Mouse (Mus musculus): ENCODE results near the gene N4bp3.
"Not testable (repeated sequence)": the region's sequence is repeated elsewhere in the genome, so short reads cannot be mapped to it uniquely, and the experiment has no call there.

N4bp3 gene

GRCm38 (mm10) chr11:51650691-51651515, at the start of gene N4bp3, which contains the start of gene D930048N14Rik:
Gene N4bp3 (minus strand): TSS chr11:51650842.
Gene D930048N14Rik (plus strand): TSS chr11:51650954.
- DNase-seq, result peak; percentile 32

GRCm38 (mm10) chr11:51694984-51695383, 44.3 kb upstream of the N4bp3 start:
- no peak for DNase-seq

GRCm38 (mm10) chr11:51690597-51690996, 40.0 kb upstream of the N4bp3 start:
- not testable (repeated sequence) for DNase-seq

DNA sequence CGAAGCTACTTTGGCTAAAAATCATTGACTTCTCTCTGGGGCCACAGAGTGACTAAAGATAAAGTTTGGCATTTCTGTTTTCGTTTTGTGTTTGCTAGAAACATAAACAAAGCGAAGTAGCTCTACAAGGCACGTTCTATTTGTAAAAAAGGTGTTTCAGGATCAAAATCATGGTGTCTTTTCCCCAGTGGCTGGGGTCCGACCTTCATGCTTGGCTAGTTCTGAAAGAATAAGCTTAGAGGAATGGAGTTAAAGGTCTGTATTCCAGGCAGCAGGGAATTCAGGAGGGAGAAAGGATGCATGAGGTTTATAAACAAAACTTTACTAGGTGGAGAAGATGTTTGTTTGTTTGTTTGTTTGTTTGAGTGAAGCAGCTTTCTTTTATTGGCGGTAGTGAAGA, 38.7 kb upstream of the N4bp3 start:
- DNase-seq, result no peak

GRCm38 (mm10) chr11:51688330-51689328, 38.0 kb upstream of the N4bp3 start, which contains the start of gene 0610009B22Rik:
Gene 0610009B22Rik (minus strand): TSS chr11:51688874.
- peak; percentile 99 for DNase-seq

- no peak for DNase-seq
These were observed 31.3 kb upstream of the N4bp3 start for GRCm38 (mm10) chr11:51681976-51682374.

DNA sequence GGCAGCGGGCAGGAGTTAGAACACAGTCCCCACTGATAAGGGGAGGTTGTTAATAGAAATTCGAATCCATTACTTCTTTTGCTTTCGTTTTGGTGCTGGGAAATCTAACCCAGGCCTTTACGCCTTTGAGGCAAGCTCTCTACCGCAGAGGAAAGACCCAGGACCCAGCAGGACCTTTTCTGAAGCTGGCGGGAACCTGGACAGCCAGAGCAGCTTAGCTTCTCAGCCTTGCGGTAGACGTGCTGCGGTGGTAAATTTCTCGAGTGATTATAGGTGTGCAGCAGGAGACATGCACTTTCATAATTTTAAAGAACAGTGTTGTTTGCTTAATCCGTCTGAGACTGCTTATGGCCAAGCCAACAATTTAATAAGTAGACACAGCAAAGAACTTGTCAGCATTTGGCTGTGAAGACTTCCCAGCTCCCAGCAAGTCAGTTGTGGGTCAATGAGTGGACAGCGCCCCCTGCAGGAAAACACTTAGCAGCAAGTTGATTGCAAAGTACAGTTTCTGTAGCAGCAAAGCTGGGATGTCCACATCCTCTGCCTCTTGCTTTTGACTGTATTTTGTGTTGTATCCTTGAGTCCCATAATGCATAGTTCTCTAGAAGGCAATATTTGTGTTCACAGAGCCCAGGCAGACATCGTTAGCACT, 30.8 kb upstream of the N4bp3 start:
- DNase-seq, result peak; percentile 85

- DNase-seq, result no peak
These were observed 28.8 kb upstream of the N4bp3 start for GRCm38 (mm10) chr11:51679466-51679865.

GRCm38 (mm10) chr11:51677737-51678418, 27.2 kb upstream of the N4bp3 start:
- no peak for DNase-seq

- no peak for DNase-seq
These were observed 24.7 kb upstream of the N4bp3 start for GRCm38 (mm10) chr11:51675386-51675785.

DNA sequence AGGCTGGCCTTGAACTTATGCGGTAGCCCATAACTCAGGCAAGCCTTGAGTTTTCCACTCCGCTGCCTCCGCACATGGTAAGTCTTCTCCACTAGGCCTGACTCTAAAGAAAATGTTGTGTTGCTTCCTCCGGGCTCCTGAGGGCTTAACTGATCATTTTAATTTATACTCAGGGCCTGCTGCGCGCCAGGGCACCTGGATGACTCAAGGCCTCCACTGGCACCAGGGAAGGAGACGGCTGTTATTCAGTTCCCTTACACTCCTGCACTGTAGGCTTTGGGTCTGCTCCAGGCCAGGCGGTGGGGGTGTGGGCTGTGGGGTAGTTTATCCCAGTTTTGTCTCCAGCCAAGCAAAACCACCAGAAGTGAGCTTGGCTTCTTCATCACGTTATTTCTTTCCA, 22.6 kb upstream of the N4bp3 start:
- no peak for DNase-seq

- no peak for DNase-seq
These were observed 20.7 kb upstream of the N4bp3 start for GRCm38 (mm10) chr11:51671376-51671775.

DNA sequence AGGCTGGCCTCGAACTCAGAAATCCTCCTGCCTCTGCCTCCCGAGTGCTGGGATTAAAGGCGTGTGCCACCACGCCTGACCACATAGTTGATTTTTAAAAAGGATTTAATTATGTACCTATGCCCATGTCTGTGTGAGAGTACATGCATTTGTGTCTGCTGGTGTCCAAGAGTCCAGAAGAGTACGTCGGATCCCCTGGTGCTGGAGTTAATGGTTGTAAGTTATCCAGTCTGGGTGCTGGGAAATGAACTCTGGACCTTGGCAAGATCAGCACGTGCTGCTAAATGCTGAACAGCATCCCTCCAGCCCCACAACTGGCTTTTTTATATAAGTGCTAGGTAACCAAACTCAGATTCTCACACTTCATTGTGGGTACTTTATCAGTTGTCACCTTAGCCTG, 20.2 kb upstream of the N4bp3 start:
- DNase-seq, result no peak

- DNase-seq, result not testable (repeated sequence)
These were observed 14.1 kb upstream of the N4bp3 start for GRCm38 (mm10) chr11:51664747-51665146.

DNA sequence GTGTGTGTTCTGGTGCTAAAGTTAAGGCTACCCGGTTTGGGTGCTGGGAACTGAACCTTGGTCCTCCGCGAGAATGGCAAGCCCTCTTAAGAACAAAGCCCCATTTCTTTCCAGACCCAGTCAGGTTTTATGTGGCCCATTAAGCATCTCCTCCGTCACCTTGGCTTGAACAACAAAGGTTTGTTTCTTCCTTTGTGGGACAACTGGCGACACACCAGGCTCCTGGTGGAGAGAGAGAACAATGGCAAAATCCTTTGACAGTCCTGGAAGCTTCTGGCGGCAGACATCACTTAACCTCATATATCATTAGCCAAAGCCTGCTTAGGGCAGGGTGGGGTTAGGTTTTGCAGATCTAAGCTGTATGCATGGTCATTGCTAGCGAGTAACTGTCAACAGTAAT, 12.0 kb upstream of the N4bp3 start:
- DNase-seq, result no peak

DNA sequence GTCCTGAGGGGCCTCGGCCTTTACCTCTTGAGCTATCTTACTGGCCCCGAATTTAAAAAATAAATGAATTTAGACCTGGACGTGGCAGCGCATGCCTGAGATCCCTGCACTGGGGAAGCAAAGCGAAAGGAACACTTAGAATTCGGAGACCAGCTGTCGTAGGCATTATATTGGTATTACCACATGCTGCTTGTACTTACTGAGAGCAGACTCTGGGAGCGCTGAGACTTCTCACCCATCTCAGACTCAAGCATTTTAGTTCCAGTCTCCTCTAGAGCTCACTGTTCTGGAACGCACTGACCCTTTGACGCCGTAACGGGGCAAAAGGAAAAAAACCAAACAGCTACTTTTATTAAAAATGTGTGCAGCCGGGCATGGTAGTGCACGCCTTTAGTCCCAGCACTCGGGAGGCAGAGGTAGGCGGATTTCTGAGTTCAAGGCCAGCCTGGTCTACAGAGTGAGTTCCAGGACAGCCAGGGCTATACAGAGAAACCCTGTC, 11.3 kb upstream of the N4bp3 start:
- DNase-seq, result no peak

DNA sequence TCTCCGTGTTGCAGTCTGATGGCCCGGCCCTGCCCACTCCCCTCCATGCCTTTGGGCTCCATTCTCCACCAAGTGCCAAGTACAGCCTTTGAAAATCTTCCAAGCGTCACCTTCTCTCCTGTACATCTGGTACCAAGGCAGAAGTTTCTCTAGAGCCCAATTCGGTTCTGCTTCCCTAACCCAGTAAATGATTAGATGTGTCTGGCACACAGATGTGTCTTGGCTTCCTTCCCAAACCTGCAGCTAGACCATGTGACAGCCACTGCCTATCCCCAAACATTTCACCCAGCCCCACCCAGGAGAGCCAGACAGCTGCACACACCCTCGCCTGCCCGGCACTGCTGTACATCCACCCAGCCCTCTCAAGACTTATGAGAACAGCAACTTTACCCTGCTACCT, 8.1 kb upstream of the N4bp3 start:
- no peak for DNase-seq

GRCm38 (mm10) chr11:51658291-51658690, 7.6 kb upstream of the N4bp3 start:
- DNase-seq, result no peak

GRCm38 (mm10) chr11:51656798-51657521, 6.3 kb upstream of the N4bp3 start:
- DNase-seq, result no peak

- DNase-seq, result no peak
These were observed 4.2 kb upstream of the N4bp3 start for GRCm38 (mm10) chr11:51654891-51655290.

DNA sequence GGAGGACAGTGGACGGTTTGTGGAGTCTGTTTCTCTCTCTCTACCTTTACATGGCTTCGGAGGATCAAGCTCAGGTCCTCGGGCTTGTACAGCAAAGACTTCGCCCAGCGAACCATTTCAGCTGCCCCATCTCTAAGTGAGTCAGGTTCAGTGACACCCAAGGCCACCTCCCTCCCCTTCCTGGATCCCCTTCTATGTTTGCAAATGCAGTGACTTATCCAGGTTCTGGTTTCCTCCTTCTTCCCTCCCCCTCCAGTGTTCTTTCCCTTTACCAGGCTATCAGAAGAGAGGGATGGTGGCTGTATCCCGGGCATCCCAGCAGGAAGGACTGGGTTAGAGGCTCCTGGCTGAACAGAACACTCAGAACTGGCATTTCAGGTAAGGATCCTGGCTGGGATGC, 3.1 kb upstream of the N4bp3 start:
- no peak for DNase-seq

Data from cerebellum, adult 9-10 months (tissue).